Mouse (Mus musculus) hindlimb bud, embryonic 11.5 days (tissue): ENCODE data around the gene Mta2.

Experiments
- DNase-seq: peaks from one replicate; pipeline ENCODE4 v3.0.0-alpha.2; 2012; ENCODE audit warnings: low read depth, low spot score; ENCODE audit errors: extremely low spot score

The Mta2 gene

GRCm38 (mm10) chr19:8928689-8929223, 12.9 kb upstream of the Mta2 start:
- DNase-seq, result no peak

GRCm38 (mm10) chr19:8929224-8930088, 12.2 kb upstream of the Mta2 start, which contains the start of the genes Rom1 and Eml3:
Gene Rom1, minus strand, starts transcription at chr19:8929356.
Gene Eml3, plus strand, starts transcription at chr19:8929552.
- DNase-seq, result no peak

- DNase-seq, result no peak
These were observed 11.6 kb upstream of the Mta2 start for GRCm38 (mm10) chr19:8930117-8930516.

GRCm38 (mm10) chr19:8930771-8931170, 10.9 kb upstream of the Mta2 start:
- no peak for DNase-seq

GRCm38 (mm10) chr19:8936736-8937135, 4.9 kb upstream of the Mta2 start:
- DNase-seq, result no peak

- DNase-seq, result no peak
These were observed 1.0 kb upstream of the Mta2 start for GRCm38 (mm10) chr19:8940526-8941133.

GRCm38 (mm10) chr19:8941136-8941514, 550 bp upstream of the Mta2 start:
- DNase-seq, result no peak

GRCm38 (mm10) chr19:8942276-8942964, 745 bp downstream of the Mta2 start:
- no peak for DNase-seq

GRCm38 (mm10) chr19:8943047-8943446, 1.4 kb downstream of the Mta2 start:
- DNase-seq, result no peak

GRCm38 (mm10) chr19:8944062-8944461, 2.4 kb downstream of the Mta2 start:
- no peak for DNase-seq

- no peak for DNase-seq
These were observed 3.1 kb downstream of the Mta2 start for GRCm38 (mm10) chr19:8944750-8945149.

GRCm38 (mm10) chr19:8945251-8945650, 3.6 kb downstream of the Mta2 start:
- no peak for DNase-seq

GRCm38 (mm10) chr19:8946929-8947328, 5.3 kb downstream of the Mta2 start:
- no peak for DNase-seq

GRCm38 (mm10) chr19:8950190-8950589, 8.5 kb downstream of the Mta2 start:
- DNase-seq, result no peak

GRCm38 (mm10) chr19:8952241-8952640, 10.6 kb downstream of the Mta2 start:
- no peak for DNase-seq

GRCm38 (mm10) chr19:8953135-8954039, 11.7 kb downstream of the Mta2 start, which contains the start of gene Tut1:
Gene Tut1, plus strand, starts transcription at chr19:8953847.
- DNase-seq, result peak; percentile 97

GRCm38 (mm10) chr19:8954171-8954570, 12.5 kb downstream of the Mta2 start:
- DNase-seq, result no peak

GRCm38 (mm10) chr19:8962256-8962655, 20.6 kb downstream of the Mta2 start:
- DNase-seq, result no peak

GRCm38 (mm10) chr19:8965075-8965474, 23.4 kb downstream of the Mta2 start:
- DNase-seq, result no peak

GRCm38 (mm10) chr19:8965771-8966170, 24.1 kb downstream of the Mta2 start:
- no peak for DNase-seq
